Mouse (Mus musculus): ENCODE measurements around the gene Cacna2d3. TPM values are rescaled to one million over a fixed set of nuclear protein-coding genes. Genes with fewer than 3 reads are reported as not detected.

Gene Cacna2d3
- total RNA-seq, 4 experiments from 2014 or later, result 0.97 to 1.5 (median 1.0) TPM

DNA sequence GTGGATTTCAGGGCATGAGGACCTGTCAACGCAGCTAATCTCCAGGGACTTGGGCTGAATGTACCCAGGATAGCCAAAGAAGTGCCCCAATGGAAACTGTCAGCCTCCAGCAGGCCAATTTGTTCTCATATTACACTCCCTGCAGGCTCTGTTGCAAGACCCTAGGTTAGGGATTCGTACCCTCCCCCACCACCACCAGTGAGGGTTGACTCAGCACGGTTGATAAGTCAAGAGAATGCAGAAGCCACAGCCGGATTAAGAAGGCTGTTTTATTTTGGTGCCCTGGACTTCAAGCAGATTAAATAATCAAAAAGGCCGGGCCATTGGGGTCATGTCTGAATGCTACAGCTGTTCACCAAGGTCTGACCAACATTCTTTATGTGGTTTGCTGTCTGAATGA is 703.8 kb downstream of the Cacna2d3 start, which contains the start of gene Lrtm1:
Gene Lrtm1 (plus strand): TSS at position 326 of the 400 bp plus-strand sequence.
- DNase-seq (ENCODE audit: low spot score in 2 of 2), result peak in 1 of 2 experiments; percentile 39

DNA sequence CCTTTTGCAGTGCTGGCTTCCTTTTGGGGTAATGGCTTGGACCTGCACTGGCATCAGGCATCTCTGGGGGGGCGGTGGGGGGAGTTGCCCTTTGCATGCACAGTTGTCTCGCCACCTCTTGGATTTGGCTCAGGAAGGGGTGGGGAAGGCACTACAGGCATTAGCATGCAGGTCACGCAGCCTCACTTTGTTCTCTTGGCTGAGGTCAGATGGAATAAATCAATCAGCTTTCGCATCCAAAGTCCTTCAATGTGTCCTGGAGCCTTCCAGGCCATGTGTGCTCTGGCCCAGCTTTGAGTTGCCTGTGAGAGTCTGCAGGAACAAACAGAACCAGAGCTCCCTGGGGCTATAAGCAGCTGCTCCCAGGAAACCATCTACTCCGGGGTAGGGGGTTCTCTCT is 705.8 kb downstream of the Cacna2d3 start:
- no peak for DNase-seq (ENCODE audit: low spot score in 2 of 2)

DNA sequence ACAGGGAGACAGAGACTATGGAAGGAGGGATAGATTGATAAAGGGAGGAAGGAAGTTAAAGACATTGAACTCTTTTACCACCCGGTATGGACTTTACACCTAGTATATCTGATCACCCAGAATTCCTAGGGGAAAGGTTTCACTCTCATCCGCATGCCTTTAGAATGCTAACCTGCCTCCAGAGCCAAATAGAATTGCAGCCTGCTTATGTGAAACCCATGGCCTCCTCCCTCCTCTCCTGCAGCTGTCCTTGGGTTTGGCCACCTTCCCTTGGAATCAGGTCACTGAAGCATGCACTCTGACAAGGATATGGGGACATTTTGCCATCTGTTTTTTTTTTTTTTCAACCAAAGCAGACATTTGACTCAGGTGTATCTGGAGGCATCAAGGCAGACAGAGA is 707.0 kb downstream of the Cacna2d3 start:
- no peak for DNase-seq (ENCODE audit: low spot score in 2 of 2)

DNA sequence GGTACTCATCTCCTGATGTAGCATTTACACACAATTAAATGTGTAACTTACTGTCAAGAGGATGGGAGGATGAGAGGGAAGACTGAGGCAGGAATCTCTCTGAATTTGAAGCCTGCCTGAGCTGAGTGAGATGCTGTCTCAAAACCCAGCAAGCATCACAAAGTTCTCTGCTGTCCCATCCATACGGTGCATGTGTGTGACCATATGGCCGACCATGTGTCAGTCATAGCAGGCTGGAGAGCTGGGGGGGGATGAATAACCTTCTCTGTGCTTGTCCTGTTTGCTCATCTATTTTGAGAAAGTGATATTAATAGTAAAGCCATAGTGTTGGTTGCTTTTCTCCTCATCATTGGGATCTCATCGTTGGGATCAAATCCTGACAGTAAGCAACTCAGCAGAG is 708.5 kb downstream of the Cacna2d3 start:
- no peak for DNase-seq (ENCODE audit: low spot score in 2 of 2)

DNA sequence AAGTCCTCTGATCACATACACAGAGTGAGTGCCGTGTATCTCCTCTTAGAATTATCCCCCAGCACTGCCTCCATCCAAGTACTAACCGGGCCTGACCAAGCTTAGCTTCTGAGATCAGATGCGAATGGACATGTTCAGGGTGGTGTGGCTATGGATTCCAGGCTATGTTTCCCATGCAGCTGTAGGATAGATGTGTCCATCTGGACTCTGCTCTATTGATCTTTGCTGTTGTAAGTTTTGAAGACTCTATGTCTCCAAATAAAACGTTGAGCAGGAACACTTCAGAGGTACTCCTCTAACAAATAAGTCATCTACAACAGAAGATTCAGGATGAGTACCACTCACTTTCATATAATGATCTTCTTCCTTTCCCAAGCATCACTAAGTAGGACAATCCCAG is 712.0 kb downstream of the Cacna2d3 start:
- DNase-seq (ENCODE audit: low spot score in 2 of 2), result no peak

DNA sequence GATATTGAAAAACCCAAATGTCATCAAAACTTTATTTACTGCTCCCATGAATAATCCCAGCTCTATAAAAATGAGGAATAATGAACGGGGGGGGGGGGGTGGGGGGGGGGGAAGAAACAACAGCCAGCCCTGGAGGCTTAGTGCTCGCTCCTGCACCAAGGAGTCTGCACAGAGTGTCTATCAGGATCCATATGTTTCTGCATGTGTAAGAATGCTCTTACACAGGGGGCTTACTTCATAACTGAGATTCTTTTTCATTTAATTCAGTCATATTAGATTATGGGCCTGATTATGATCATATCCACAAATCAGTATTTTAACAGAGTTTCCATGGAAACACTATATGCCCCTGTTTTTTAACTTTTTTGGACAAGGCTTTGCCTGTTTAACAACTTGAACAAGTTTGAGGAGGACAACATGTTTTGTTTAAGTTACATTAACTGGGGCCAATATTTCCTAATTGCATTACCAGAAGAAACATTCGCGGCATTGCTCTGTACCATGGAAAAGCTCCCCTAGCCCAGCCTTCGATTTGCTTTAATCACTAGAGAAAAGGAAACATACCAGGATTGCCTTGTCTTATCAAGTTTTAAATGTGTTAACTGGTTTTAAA is 716.3 kb downstream of the Cacna2d3 start:
- no peak for DNase-seq (ENCODE audit: low spot score in 2 of 2)

DNA sequence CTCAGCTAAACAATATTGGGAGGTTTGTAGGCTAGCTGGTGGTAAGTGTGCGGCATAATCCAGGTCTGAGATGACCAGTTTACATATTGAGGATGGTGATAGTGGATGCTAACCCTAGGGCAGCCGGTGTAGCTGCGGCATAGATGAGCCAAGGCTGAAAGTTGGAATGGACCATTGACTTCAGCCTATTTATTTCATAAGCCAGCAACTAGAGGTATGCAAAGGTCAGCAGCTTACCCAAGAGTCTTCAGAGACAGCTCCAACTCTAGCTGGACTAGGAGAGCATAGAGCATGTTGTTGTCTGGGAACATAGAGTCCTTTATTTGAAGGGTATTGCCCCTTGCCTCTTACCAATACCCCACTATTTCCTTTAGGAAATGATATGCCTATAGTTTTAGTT is 725.1 kb downstream of the Cacna2d3 start:
- DNase-seq (ENCODE audit: low spot score in 2 of 2), result no peak

DNA sequence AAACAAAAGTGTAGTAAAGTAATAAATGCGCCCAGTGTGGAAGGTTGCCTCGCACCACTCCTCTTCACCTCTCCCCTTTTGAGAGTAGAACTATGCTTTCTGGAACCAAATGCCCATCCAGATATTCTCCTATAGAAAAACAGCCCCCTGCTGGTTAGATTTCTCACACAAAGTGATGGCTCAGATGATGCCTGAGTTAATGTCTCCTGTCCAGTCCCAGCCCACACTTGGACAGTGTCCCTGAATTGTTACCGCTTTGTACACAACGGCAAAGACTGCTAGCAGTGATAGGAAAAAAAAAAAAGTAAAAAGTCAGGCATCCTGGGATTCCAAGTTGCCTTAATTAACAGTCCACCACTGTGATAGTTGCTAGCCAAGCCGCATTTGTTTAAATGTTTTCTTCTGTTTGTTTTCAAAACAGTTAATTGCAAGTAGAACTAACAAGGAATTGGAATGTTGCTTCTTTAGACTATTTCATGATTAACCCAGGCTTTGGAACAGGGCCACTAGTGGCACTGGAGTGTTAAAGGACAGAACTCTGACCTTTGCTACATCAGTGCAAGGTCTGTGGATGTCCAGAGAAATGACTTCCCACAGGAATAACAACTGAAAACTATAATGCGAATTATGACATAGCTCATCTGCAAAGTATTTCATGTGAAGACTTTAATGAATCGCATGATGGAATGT is 733.3 kb downstream of the Cacna2d3 start:
- no peak for DNase-seq (ENCODE audit: low spot score in 2 of 2)

DNA sequence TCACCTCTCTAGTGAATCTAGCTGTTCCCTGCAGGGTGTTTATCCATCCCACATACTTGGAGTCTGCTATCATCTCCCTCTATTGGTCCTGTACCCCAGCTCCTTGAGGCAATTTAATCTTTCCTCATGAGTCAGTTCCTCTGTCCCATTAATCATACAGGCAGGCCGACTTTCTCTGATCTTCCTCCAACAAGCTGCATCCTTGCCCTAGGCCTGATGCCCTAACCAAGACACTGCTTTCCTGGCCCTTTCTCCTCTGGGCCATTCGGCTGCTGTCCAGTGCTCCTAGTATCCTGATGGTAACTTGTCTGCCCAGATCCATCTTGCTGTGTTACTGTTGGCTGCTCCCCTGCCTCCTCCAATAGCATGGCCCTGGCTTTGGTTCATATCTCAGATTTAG is 737.4 kb downstream of the Cacna2d3 start:
- no peak for DNase-seq (ENCODE audit: low spot score in 2 of 2)

DNA sequence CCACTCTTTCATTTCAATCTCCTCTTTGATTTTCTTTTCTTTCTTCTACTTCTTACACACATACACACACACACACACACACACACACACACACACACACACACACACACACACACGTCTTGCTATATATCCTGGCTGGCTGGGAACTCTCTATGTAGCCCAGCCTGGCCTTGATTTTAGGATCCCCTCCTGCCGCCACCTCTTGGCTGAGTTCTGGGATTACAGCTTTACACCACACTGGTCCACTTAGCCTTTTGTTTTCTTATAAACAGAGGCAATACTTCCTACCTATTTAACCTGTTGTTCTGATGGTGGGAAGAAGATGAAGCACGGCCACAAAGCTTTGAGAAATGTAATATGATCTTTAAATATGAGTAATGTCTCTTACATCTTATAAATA is 741.2 kb downstream of the Cacna2d3 start:
- no peak for DNase-seq (ENCODE audit: low spot score in 2 of 2)

DNA sequence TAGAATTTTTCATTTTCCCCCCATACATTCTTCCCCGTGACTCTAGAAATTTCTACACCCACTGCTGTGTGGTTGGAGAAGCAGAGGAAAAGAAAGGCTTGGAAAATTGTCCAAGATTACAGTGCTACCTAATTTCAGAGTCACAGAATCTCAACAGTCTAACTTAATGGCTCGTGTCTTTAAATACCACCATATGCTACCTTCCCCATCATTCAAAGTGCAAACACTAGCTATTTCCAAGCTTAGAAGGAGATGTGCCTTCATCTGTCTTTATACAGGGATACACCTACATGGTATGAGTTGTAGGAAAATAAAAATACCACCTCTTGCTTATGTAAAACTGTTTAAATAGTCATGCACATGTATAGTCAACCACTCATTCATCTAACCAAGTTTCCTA is 742.4 kb downstream of the Cacna2d3 start:
- DNase-seq (ENCODE audit: low spot score in 2 of 2), result no peak

DNA sequence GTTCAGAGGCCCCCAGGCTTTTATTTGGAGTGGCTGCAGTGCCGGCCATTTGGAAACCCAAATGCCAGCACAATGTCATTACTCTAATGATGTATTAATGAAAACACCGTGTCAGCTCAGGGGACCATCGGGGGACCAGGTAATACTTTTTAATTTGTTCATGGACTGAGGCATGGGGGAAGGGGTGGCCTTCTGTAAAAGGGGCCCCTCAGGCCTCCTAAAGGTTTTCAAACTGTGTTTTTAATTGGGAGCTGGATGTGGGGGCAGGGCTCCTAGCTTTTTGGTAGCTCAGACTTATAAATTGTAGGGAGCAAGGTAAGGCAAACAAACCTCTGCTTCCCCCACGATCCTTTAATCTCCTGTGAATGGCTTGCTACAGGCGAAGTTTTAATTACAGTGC is 749.0 kb downstream of the Cacna2d3 start:
- no peak for DNase-seq (ENCODE audit: low spot score in 2 of 2)

DNA sequence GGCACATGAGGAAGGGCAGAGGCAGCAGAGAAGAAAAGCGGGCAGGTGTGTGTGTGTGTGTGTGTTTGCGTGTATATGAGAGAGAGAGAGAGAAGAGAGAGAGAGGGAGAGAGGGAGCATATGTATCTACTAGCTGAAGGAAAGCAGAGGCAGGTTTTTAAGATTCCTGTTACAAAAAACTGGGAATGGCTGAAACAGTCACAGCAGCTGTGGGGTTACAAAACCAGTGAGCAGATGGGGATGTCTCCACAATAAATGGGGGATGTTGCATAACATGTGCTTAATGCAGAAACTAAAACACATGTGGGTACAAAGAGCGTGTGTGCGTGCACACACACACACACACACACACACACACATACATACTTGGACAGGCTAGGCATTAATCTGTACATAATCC is 752.4 kb downstream of the Cacna2d3 start:
- DNase-seq (ENCODE audit: low spot score in 2 of 2), result no peak

DNA sequence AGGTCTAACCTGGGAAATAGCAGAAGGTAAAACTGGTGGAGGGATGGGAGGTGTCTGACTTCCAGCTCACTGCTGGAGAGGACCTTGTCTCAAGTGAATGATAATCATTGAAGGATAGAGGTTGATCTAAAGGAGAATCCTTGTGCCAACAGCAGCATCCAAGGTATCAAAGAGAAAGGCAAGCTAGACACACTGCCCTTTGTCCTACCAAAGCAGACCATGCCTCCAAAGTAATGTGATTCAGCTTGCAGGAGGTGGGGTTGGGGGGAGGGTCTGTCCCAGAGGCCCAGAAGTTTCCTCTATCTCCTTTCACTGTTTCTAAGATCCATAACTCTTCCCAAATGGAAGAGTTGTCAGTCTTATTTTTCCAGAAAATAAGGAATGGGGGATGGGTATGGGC is 754.8 kb downstream of the Cacna2d3 start:
- DNase-seq (ENCODE audit: low spot score in 2 of 2), result no peak

DNA sequence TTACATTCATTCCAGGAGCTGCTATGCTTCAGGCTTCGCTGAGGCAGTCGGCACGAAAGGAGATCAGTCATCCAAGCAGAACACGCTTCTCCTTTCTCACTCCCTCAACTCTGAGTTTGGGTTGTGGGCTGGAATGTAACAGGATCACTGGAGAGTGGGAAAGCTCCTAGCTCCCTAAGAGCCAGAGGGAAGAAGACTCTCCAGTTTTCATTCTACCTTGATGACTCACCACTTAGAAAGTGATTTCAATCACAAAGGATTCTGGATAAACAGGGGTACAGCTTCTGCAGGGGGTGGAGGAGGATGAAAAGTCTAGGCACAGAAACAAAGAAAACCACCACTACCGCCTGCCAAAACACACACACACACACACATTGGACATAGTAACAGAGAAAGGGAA is 760.3 kb downstream of the Cacna2d3 start:
- DNase-seq (ENCODE audit: low spot score in 2 of 2), result no peak

DNA sequence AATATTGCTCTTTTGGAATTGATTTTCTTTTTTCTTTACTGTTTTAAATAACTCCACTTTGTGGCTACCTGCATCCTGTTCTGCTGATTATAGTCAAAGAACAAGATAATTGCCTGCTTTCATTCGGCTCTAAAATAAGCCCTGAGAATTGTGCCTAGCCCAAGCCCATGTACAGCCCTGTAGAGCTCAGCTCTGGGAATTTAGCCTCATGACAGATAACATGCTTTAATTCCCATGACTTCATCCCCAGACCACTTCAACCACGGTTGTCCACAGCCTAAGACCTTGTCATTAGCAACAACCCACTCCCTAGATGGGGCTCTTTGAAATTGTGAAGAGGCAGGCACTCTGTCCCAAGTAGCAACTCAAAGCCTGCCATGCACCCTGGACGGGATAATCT is 762.6 kb downstream of the Cacna2d3 start:
- no peak for DNase-seq (ENCODE audit: low spot score in 2 of 2)

DNA sequence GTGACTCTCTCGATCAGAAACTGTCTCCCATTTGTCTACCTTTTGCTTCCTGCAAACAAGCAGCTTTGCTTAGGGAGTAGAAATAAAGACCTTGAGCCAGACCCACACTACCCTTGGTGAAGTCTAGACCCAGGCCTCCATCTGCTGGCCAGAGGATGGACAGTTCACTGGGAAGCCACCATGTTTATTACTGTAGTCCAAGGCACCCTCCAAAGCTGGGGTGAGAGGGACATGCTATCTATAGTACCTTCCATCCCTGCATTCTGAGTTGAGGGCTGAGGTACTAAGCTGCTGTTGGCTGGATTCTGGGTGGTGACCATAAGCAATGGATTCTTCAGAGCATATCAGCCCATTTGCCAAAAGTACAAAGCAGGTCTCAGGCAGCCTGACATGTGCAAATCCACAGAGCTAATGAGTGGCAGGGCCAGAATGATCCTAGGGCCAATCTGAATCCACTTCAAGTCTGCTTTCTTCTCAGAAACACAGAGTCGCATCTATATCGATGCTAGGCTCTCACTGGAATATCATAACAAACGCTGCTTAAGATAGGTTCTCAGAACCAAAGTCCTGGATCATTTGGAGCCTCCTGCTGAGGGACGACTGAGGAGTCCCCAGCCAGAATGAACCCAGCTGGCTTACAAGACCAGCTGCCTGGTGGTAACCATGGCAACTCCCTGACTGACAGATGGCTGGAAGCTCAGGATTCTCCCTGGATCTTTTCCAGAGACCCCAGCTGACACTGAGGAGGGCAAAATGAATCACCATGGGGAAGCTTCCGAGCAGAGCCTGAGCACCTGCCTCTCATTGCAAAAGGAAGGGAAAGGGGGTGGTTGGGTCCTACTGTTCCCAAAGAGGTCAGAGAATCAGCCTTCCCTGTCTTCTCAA is 763.3 kb downstream of the Cacna2d3 start:
- no peak for DNase-seq (ENCODE audit: low spot score in 2 of 2)

DNA sequence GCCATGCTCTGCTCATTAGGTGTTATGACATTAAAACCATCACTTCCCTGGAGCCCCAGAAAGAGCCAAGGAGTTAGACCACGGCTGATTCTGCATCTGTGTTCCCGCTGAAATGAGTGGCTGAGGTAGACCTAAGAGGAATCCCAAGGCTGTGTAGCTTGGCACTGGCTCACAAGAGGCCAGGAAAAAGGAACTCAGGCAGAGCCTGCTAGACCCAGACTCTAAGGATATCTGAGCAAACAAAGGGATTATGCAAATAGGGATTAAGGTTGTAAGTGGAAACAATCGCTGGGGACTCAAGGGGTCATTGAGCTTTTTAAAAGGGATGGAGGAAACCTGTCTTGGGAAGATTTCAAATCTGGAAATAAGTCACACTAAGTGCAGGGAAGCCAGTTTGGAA is 766.5 kb downstream of the Cacna2d3 start:
- no peak for DNase-seq (ENCODE audit: low spot score in 2 of 2)

DNA sequence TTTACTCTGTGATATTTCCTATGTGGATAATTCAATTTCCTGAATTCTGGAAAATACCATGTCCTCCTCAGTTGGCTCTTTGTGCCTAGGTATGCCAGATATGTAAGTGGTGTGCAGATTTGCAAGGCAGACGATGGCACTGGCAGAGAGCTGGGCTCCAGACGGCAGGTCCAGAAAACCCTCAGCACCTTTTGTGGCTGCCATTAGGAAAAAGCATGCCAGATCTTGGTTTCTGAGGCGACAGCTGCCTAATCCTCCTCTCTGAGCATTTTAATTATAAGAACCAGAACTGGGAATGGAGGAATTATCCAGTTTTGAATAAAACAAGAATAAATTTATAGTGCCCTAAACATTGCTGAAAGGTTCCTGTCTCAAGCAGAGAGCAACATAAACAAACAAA is 767.1 kb downstream of the Cacna2d3 start:
- DNase-seq (ENCODE audit: low spot score in 2 of 2), result no peak

DNA sequence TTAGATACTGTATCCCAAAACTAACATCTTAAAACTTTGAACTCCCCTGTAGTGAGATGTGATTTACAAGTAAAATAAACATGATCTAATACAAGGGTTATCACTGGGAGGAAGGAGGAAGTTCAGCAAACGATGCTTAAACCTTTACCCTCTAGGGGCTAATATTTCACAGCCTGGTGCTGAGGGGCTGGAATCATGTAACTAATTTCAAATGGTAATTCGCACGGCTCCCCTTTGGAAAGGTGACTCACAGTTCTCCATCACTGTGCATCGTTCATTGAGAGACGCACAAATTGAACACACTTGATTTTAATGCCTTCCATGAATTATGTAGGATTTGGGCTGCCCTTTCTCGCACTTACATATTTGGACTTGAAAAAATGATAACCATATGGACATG is 767.6 kb downstream of the Cacna2d3 start:
- DNase-seq (ENCODE audit: low spot score in 2 of 2), result no peak

DNA sequence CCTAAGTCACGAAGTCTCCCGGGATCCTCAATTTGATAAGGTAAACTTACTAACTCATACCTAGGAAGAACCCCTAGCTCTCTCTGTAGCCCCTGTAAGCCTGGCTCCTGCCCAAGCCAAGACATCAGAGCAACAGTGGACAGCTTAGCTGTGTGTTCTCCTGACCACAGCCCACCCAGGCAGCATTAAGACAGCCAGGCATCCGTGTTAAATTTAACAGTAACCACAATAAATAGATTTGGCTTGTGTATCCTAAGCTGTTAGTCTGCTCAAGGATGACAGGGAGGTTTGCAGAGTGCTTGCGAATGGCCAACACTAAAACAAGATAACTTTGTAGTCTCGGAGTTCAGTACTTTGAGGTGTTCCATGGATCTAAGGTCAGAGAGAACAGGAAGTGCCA is 768.3 kb downstream of the Cacna2d3 start:
- DNase-seq (ENCODE audit: low spot score in 2 of 2), result no peak

DNA sequence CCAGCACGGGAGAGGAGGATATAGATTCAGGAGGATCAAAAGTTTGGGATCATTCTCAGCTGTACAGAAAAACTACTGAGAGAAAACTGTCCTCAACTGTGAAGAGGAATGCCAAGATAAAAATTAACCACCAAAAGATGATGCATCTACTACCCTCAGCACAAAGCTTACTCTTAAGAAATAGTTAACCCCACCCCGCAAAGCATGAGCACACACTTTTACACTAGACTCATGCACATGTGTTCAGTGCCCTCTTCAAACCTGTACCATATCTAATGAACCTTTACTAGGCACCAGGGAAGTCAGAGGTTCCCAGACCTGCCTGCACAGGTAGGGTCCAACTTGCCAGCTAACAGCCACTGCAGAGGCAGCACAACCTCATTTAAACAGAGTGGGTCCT is 771.2 kb downstream of the Cacna2d3 start:
- no peak for DNase-seq (ENCODE audit: low spot score in 2 of 2)
